ENCODE assay signal across 12 mouse cellular contexts in genomic region chr4:133261641-133262374, GRCm38 (mm10). TPM values are rescaled to one million over a fixed set of nuclear protein-coding genes. Genes with fewer than 3 reads are reported as not detected.
DNase-seq lines count a peak whose midpoint lies in the region; ATAC-seq and TF ChIP-seq lines count a peak whose summit lies in the region.
"Had no signal": no experiment of that assay in that cellular context is flagged by ENCODE, and none has a peak within 500 bp of the region (broad histone marks: within the 10 kb centered on the region; RNA-seq: fewer than 3 reads in every experiment).

No protein-coding gene starts in this region.

- H3K27me3 ChIP-seq in small intestine, adult 2 months (ENCODE audit: control insufficient read depth, insufficient read depth, low read length), result no peaks in the 10 kb centered on the region

- peak overlapping the region; percentile 51; the same call in 1 of the 2 replicates for H3K4me3 ChIP-seq in small intestine, adult 2 months (ENCODE audit: low read depth, low read length)
- H3K4me3 ChIP-seq: heart, adult 2 months; liver, embryonic 13.5 days had no signal

- peak; percentile 61 for ATAC-seq in CD4-positive, CD25-positive, alpha-beta regulatory T cell, adult 4 months
- ATAC-seq in granulocyte monocyte progenitor cell, adult 5-6 weeks (replicated peaks; ENCODE audit: poor library complexity, severe bottlenecking), result peak; percentile 70
- ATAC-seq: forebrain, embryonic 14.5 days had no signal

- intact Hi-C loops in left cerebral cortex, postnatal 10 days (cut with DNase I), result no loop called here

- TF ChIP-seq CTCF in small intestine, adult 2 months (IDR thresholded peaks at IDR 0.05; ENCODE audit: extremely low read depth, insufficient read length, insufficient replicate concordance, low read depth, low read length), result no peak

- peak; percentile 34 for DNase-seq in CD4-positive helper T cell, adult 2 months (ENCODE audit: low read depth, low spot score)
- DNase-seq in left cerebral cortex, postnatal 10 days (ENCODE audit: extremely low spot score in 1 of 2, low spot score in 2 of 2), result no peak
- DNase-seq in right cerebral cortex, postnatal 4 days, result no peak
- no peak for DNase-seq in adrenal gland, postnatal 4 days (ENCODE audit: low spot score in 2 of 2)
- DNase-seq: heart, adult 2 months; liver, embryonic 13.5 days; retina, postnatal 1 day had no signal

- H3K27ac ChIP-seq in small intestine, adult 2 months (ENCODE audit: insufficient read depth, low read depth, low read length), result no peak overlapping the region
- H3K27ac ChIP-seq: heart, adult 2 months; kidney, postnatal 0 days; liver, embryonic 13.5 days had no signal

- no peak for TF ChIP-seq POLR2A in small intestine, adult 2 months (IDR thresholded peaks at IDR 0.05; ENCODE audit: low read depth, low read length)

- H3K4me1 ChIP-seq in small intestine, adult 2 months (ENCODE audit: control insufficient read depth, insufficient read depth, insufficient read length, low read length), result peaks cover 15% of the 10 kb centered on the region

- 66% methylated on average over 10 of the region's 10 CpGs for WGBS in small intestine, adult 2 months

- H3K36me3 ChIP-seq in small intestine, adult 2 months (ENCODE audit: control insufficient read depth, insufficient read depth, low read length), result peaks cover 19% of the 10 kb centered on the region

RNA-seq across cellular contexts. Expression of gene Sytl1, which starts 1.1 kb away (rescaled TPM):
- 10 to 100 TPM; 22.1 to 39.4 TPM for polyA plus RNA-seq in CD4-positive, CD25-positive, alpha-beta regulatory T cell, adult 4 months (2017; shearing (Covaris generic))
- total RNA-seq in granulocyte monocyte progenitor cell, adult 5-6 weeks (2014; fragmentation: Nextera tagmentation), result 1.8 and 6.1 TPM in 2 replicates
- 2.2 and 2.6 TPM in 2 replicates for total RNA-seq in granulocyte monocyte progenitor cell, adult 5-6 weeks (2017)
- 10.9 and 12.7 TPM in 2 replicates for polyA plus RNA-seq in small intestine, adult 2 months (2012; rRNA removed)
- under 1 TPM; 0.58 to 0.59 TPM for total RNA-seq in left cerebral cortex, postnatal 10 days (2021)
- total RNA-seq in adrenal gland, postnatal 4 days (2021), result 1 to 10 TPM; 1.5 to 2.4 TPM

RNA-seq across cellular contexts. Expression of gene Tmem222, which starts 15.8 kb away (rescaled TPM):
- 10 to 100 TPM; 83.4 to 93.2 TPM for polyA plus RNA-seq in CD4-positive, CD25-positive, alpha-beta regulatory T cell, adult 4 months (2017; shearing (Covaris generic))
- total RNA-seq in granulocyte monocyte progenitor cell, adult 5-6 weeks (2014; fragmentation: Nextera tagmentation), result 52.0 and 54.1 TPM in 2 replicates
- total RNA-seq in granulocyte monocyte progenitor cell, adult 5-6 weeks (2017), result 16.0 and 20.0 TPM in 2 replicates
- polyA plus RNA-seq in small intestine, adult 2 months (2012; rRNA removed), result 26.2 and 58.0 TPM in 2 replicates
- 10 to 100 TPM; 82.1 to 82.4 TPM for total RNA-seq in left cerebral cortex, postnatal 10 days (2021)
- total RNA-seq in adrenal gland, postnatal 4 days (2021), result 10 to 100 TPM; 65.5 to 78.0 TPM

RNA-seq across cellular contexts. Expression of gene Map3k6, which starts 21.2 kb away (rescaled TPM):
- polyA plus RNA-seq in CD4-positive, CD25-positive, alpha-beta regulatory T cell, adult 4 months (2017; shearing (Covaris generic)), result under 1 TPM in 1 of 2 experiments, not detected in 1; 0.62 TPM
- 0.19 and 2.0 TPM in 2 replicates for total RNA-seq in granulocyte monocyte progenitor cell, adult 5-6 weeks (2014; fragmentation: Nextera tagmentation)
- 3.7 and 4.1 TPM in 2 replicates for total RNA-seq in granulocyte monocyte progenitor cell, adult 5-6 weeks (2017)
- 1.7 and 75.5 TPM in 2 replicates for polyA plus RNA-seq in small intestine, adult 2 months (2012; rRNA removed)
- total RNA-seq in left cerebral cortex, postnatal 10 days (2021), result 1 to 10 TPM; 1.3 to 4.8 TPM
- 10 to 100 TPM; 24.8 to 25.2 TPM for total RNA-seq in adrenal gland, postnatal 4 days (2021)

RNA-seq across cellular contexts. Expression of gene Gpr3, which starts 49.5 kb away (rescaled TPM):
- not detected for polyA plus RNA-seq in CD4-positive, CD25-positive, alpha-beta regulatory T cell, adult 4 months (2017; shearing (Covaris generic))
- not detected in 2 replicates for total RNA-seq in granulocyte monocyte progenitor cell, adult 5-6 weeks (2014; fragmentation: Nextera tagmentation)
- 0.36 TPM in 1 of 2 replicates, not detected in the other for total RNA-seq in granulocyte monocyte progenitor cell, adult 5-6 weeks (2017)
- 0.17 TPM in 1 of 2 replicates, not detected in the other for polyA plus RNA-seq in small intestine, adult 2 months (2012; rRNA removed)
- 1 to 10 TPM; 5.1 to 5.2 TPM for total RNA-seq in left cerebral cortex, postnatal 10 days (2021)
- total RNA-seq in adrenal gland, postnatal 4 days (2021), result under 1 TPM in 1 of 2 experiments, not detected in 1; 0.31 TPM
- polyA plus RNA-seq: liver, embryonic 13.5 days had no signal

RNA-seq across cellular contexts. Expression of gene Cd164l2, which starts 49.9 kb away (rescaled TPM):
- polyA plus RNA-seq in CD4-positive, CD25-positive, alpha-beta regulatory T cell, adult 4 months (2017; shearing (Covaris generic)), result under 1 TPM in 1 of 2 experiments, not detected in 1; 0.54 TPM
- not detected in 2 replicates for total RNA-seq in granulocyte monocyte progenitor cell, adult 5-6 weeks (2014; fragmentation: Nextera tagmentation)
- not detected in 2 replicates for total RNA-seq in granulocyte monocyte progenitor cell, adult 5-6 weeks (2017)
- 0.61 and 0.93 TPM in 2 replicates for polyA plus RNA-seq in small intestine, adult 2 months (2012; rRNA removed)
- total RNA-seq in left cerebral cortex, postnatal 10 days (2021), result 1 to 10 TPM; 1.3 to 1.5 TPM
- 1 to 10 TPM; 2.3 to 5.2 TPM for total RNA-seq in adrenal gland, postnatal 4 days (2021)
- total RNA-seq: heart, adult 2 months had no signal

Comparison
In these comparisons a context has a peak if more than half of its experiments do, and no peak if none do; other contexts are left out.
1. RNA of gene Map3k6, which starts 21.2 kb away (total RNA-seq): 24.8 to 25.2 TPM in adrenal gland, postnatal 4 days; 1.3 to 4.8 TPM in left cerebral cortex, postnatal 10 days and 0.19 to 4.1 TPM in granulocyte monocyte progenitor cell, adult 5-6 weeks; every median in the first group is over 4 times any median in the second.